Mouse (Mus musculus): ENCODE data around the gene Gm10334.
"Not testable (repeated sequence)": the region's sequence is repeated elsewhere in the genome, so short reads cannot be mapped to it uniquely, and the experiment has no call there.

Gene Gm10334

GRCm38 (mm10) chr6:41446045-41446444, at the start of gene Gm10334:
Gene Gm10334 (minus strand): TSS chr6:41446145.
- not testable (repeated sequence) for DNase-seq (ENCODE audit: low read depth, low spot score)

DNA sequence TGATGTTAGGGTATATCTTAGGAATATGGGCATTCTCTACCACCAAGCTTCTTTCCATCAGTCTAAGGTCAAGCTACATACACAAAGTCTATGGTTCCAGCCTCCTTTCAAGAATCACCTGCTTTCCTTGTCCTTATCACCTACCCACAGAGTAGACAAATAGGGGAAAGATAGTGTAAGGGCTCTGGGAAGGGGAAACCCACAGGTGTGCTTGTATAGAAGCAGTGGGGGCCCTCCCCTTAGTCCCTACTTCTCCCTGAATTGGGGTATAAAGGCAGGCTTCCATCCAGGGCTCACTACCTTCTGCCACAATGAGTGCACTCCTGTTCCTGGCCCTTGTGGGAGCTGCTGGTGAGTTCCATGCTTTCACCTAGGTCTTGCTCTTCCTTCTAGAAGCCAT, 12.7 kb upstream of the Gm10334 start, which contains the start of gene Prss1:
TSS of gene Prss1 (plus strand) at position 301 of the 400 bp plus-strand sequence.
- DNase-seq (ENCODE audit: low read depth, low spot score), result not testable (repeated sequence)

GRCm38 (mm10) chr6:41442261-41442660, 3.7 kb downstream of the Gm10334 start:
- DNase-seq (ENCODE audit: low read depth, low spot score), result not testable (repeated sequence)
